Mouse (Mus musculus): ENCODE results near the gene Arhgdia. TPM values are rescaled to one million over a fixed set of nuclear protein-coding genes. Genes with fewer than 3 reads are reported as not detected.

The Arhgdia gene
- polyA plus RNA-seq (2015; fragmentation: Nextera tagmentation; extraction: Ambion mirVana): 477 and 485 TPM in 2 replicates

DNA sequence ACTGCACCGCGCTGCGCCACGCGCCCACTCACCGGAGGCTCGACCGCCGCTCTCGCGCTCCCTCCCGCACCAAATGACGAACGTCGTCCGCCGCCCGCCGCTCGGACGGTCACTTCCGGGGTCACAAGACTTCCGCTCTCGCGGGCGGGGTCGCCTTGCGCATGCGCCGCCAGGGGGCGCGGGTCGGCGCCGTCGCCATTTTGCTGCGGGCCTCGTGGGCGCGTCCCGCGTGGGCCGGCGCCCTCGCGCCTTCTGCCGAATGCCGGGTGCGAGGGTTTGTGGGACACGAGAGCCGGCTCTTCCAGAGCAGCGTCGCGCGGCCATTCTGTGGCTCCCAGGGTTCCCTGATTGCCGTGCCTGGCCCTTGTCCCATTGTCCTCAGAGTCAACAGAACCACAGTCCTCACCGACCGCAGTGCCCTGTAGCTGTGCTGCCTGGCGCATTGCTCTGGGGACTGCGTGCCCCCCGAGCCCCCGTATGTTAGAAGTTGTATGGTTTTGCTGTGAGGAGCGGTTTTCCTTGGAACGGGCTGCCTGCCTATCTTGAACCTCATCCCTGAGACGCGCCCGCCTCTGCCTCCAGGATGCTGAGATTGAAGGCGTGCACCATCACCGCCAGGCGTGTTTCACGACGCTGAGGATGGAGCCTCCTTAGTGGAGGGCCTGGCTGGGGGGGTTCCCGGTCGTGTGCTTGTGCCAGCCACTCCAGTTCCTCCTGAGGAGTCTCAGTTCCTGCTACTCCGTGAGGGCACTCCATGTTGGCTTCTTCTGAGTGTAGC lies at the start of gene Arhgdia:
Gene Arhgdia (minus strand): TSS at position 135 of the 778 bp plus-strand sequence.
- peak within 1 kb of the TSS; percentile 98 for H3K4me2 ChIP-seq (ENCODE audit: low read length)
- H3K4me3 ChIP-seq (replicated peaks; ENCODE audit: low read length): peak within 1 kb of the TSS; percentile 89
- 4% methylated on average over 64 of the region's 75 CpGs for WGBS
- H3K27me3 ChIP-seq (replicated peaks; ENCODE audit: control insufficient read depth, insufficient read depth, low read length): no peaks in the 10 kb centered on the region
- peak within 1 kb of the TSS; percentile 85 for H3K9ac ChIP-seq (replicated peaks; ENCODE audit: low read depth, low read length)
- ATAC-seq: peak; percentile 70
- peaks cover 18% of the 10 kb centered on the region for H3K4me1 ChIP-seq (replicated peaks; ENCODE audit: control insufficient read depth, insufficient read depth, low read length)
- H3K27ac ChIP-seq (ENCODE audit: low read length): peak within 1 kb of the TSS; percentile 88
- no peaks in the 10 kb centered on the region for H3K9me3 ChIP-seq (ENCODE audit: control insufficient read depth, low read length)
- H3K36me3 ChIP-seq (ENCODE audit: control insufficient read depth, insufficient read depth): peaks cover 24% of the 10 kb centered on the region; the same call in 1 of the 2 replicates

DNA sequence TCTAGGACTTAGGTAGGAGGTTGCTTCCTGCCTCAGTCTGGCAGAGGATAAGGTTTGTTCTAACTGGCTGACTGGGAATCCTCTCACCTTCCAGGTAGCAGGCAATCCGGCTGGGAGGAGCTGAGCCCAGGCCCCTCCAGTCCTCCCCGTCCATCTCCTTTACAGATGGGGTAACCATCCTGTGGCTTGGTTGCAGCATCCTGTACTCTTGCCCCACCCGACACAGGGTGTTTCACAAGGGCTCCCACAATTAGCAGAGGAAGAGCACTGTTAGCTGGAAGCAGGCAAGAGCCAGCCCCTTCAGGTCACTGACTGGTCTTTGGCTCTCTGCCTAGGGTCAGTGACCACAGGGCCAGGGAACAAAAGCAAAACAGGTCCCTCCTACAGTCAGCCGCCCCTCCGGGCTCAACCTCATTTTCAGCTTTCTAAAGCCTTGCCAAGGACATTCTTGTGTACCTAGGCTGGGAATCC lies 49.0 kb upstream of the Arhgdia start:
- H3K4me2 ChIP-seq (ENCODE audit: low read length): no peak overlapping the region
- 30% methylated on average over 5 of the region's 5 CpGs for WGBS
- ATAC-seq: no peak

DNA sequence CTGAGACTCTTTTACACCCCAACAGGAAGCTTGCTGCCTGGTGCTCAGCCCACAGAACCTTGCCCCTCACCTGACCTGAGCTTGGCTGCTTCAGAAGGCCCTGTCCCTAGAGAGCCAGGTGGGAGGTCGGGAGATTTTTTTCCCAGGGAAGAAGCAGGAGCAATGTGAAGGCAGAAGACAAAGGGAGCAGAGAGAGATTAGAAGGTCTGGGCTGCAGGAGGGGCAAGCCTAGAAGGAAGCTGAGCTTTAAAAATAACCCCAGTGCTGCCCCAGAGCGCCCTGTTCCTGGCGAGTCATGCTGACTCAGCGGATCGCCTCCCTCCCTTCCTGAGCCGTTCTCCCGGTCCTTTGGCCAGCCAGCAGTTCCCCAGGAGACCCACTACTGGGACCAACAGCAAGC lies 48.5 kb upstream of the Arhgdia start:
- no peak overlapping the region for H3K4me2 ChIP-seq (ENCODE audit: low read length)
- H3K9me3 ChIP-seq (ENCODE audit: control insufficient read depth, low read length): no peaks in the 10 kb centered on the region
- WGBS: 39% methylated on average over 7 of the region's 7 CpGs
- no peak overlapping the region for H3K4me3 ChIP-seq (replicated peaks; ENCODE audit: low read length)
- ATAC-seq: no peak
- H3K27me3 ChIP-seq (replicated peaks; ENCODE audit: control insufficient read depth, insufficient read depth, low read length): no peaks in the 10 kb centered on the region
- peaks cover 6% of the 10 kb centered on the region; the same call in 1 of the 2 replicates for H3K36me3 ChIP-seq (ENCODE audit: control insufficient read depth, insufficient read depth)
- H3K4me1 ChIP-seq (replicated peaks; ENCODE audit: control insufficient read depth, insufficient read depth, low read length): peaks cover 37% of the 10 kb centered on the region
- H3K9ac ChIP-seq (replicated peaks; ENCODE audit: low read depth, low read length): no peak overlapping the region
- no peak overlapping the region for H3K27ac ChIP-seq (ENCODE audit: low read length)

More for the DNA sequence above, 49.0 kb upstream of the Arhgdia start:
- Histone ChIP-seq H3K27ac (ENCODE audit: low read length) (no peak overlapping the region), H3K27me3 (replicated peaks; ENCODE audit: control insufficient read depth, insufficient read depth, low read length) (no peaks in the 10 kb centered on the region), H3K9ac (replicated peaks; ENCODE audit: low read depth, low read length) (0 out of 2 replicates have a peak overlapping the region, but pooled peaks have one; percentile 2), H3K4me1 (replicated peaks; ENCODE audit: control insufficient read depth, insufficient read depth, low read length) (peaks cover 32% of the 10 kb centered on the region), H3K4me3 (replicated peaks; ENCODE audit: low read length) (no peak overlapping the region), H3K9me3 (ENCODE audit: control insufficient read depth, low read length) (no peaks in the 10 kb centered on the region), H3K36me3 (ENCODE audit: control insufficient read depth, insufficient read depth) (peaks cover 6% of the 10 kb centered on the region; the same call in 1 of the 2 replicates)

DNA sequence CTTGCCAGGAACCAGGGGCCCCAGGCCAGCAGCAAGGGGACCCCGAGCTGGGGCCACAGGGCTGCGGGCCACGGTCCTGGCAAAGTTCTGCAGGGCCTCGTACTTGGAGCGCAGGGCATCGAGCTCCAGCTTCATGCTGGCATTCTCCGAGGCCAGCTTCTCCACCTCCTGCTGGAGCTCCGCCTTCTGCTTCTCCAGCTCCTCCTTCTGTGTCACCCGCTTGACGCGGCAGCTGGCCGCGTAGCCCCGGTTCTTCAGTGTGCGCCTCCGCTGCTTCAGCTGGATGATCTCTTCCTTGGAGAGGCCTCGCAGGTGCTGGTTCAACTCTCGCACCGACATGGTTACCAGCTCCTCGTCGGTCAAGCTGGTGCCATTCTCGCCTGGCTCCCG lies 47.9 kb upstream of the Arhgdia start:
- WGBS: 64% methylated on average over 23 of the region's 23 CpGs
- no peaks in the 10 kb centered on the region for H3K27me3 ChIP-seq (replicated peaks; ENCODE audit: control insufficient read depth, insufficient read depth, low read length)
- no peaks in the 10 kb centered on the region for H3K9me3 ChIP-seq (ENCODE audit: control insufficient read depth, low read length)
- H3K4me2 ChIP-seq (ENCODE audit: low read length): no peak overlapping the region
- ATAC-seq: no peak
- no peak overlapping the region for H3K4me3 ChIP-seq (replicated peaks; ENCODE audit: low read length)
- H3K9ac ChIP-seq (replicated peaks; ENCODE audit: low read depth, low read length): no peak overlapping the region
- H3K4me1 ChIP-seq (replicated peaks; ENCODE audit: control insufficient read depth, insufficient read depth, low read length): peaks cover 37% of the 10 kb centered on the region
- no peak overlapping the region for H3K27ac ChIP-seq (ENCODE audit: low read length)
- peaks cover 6% of the 10 kb centered on the region; the same call in 1 of the 2 replicates for H3K36me3 ChIP-seq (ENCODE audit: control insufficient read depth, insufficient read depth)

DNA sequence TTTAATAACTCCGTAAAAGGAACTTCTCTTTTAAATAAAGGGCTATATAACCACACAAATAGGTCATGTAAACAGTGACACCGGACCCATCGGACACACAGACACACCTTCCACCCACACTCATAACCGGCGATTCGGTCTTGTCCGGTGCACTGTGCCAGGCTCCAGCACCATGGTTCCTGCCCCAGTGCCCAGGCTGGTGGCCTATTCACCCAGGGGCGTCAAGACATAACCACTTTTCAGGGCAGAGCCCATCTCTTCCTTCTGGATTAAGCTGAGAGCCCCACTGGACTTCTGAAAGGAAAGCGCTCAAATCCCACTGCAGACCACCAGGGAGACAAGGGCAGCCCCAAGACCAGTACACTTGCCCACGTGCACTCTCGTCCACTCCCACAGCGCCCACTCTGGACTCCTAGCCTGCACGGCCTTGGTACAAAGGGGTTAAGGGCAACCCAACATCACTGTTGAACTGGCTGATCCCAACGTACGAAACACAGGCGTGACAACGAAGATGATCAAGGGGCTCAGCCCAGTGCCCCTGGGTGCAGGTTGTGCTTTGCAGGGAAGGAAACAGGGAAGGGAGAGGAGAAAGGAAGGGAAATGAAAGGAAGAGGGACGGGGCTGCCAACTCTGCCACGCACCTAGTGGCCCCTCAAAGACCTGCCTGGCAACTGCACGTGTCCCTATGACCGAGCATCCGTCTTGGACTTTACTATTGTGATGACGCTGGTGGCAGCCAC lies 47.3 kb upstream of the Arhgdia start:
- peaks cover 39% of the 10 kb centered on the region for H3K4me1 ChIP-seq (replicated peaks; ENCODE audit: control insufficient read depth, insufficient read depth, low read length)
- H3K4me3 ChIP-seq (replicated peaks; ENCODE audit: low read length): no peak overlapping the region
- no peak overlapping the region for H3K9ac ChIP-seq (replicated peaks; ENCODE audit: low read depth, low read length)
- 94% methylated on average over 23 of the region's 23 CpGs for WGBS
- ATAC-seq: no peak
- H3K27me3 ChIP-seq (replicated peaks; ENCODE audit: control insufficient read depth, insufficient read depth, low read length): no peaks in the 10 kb centered on the region
- H3K27ac ChIP-seq (ENCODE audit: low read length): no peak overlapping the region
- no peaks in the 10 kb centered on the region for H3K9me3 ChIP-seq (ENCODE audit: control insufficient read depth, low read length)
- H3K36me3 ChIP-seq (ENCODE audit: control insufficient read depth, insufficient read depth): peaks cover 6% of the 10 kb centered on the region; the same call in 1 of the 2 replicates
- H3K4me2 ChIP-seq (ENCODE audit: low read length): no peak overlapping the region

DNA sequence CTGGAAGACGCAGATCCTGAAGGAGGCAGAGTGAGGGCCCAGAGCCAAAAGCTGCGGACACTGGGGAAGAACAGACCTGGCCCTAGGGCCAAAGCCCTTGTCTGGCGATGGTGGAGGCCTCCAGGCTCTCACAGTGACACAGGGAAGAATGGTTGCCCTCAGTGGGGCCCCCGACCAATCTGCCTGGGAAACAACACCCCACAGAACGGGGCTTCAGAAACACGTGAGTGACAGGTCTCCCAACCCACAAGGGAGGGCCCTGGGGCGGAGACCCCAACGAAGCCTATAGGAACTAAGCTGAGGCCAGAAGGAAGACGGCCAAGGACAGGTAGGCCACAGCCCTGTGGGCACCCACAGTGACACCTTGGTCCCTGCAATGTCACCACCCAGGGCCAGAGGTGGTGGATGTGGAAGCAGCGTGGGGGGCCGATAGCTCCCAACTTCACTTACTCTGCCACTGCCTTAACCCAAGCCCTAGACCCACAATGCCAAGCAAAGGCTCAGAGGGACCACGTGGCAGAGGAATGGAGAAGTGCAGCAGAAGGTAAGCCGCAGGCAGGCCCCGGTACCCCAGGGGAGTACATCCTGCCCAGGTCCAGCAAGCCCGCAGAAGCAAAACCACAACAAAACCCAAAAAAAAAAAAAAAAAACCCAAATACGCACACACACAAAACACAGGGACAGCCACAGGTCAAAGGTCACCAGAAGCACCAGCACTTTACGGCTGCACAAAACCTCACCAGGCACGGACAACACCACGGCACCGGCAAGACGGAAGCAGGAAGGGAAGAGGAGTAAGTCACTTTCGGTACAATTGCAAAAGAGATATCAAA lies 46.3 kb upstream of the Arhgdia start:
- Histone ChIP-seq H3K4me3 (replicated peaks; ENCODE audit: low read length) (no peak overlapping the region), H3K9me3 (ENCODE audit: control insufficient read depth, low read length) (no peaks in the 10 kb centered on the region), H3K4me2 (ENCODE audit: low read length) (no peak overlapping the region), H3K27ac (ENCODE audit: low read length) (no peak overlapping the region), H3K9ac (replicated peaks; ENCODE audit: low read depth, low read length) (no peak overlapping the region), H3K27me3 (replicated peaks; ENCODE audit: control insufficient read depth, insufficient read depth, low read length) (no peaks in the 10 kb centered on the region), H3K4me1 (replicated peaks; ENCODE audit: control insufficient read depth, insufficient read depth, low read length) (peaks cover 41% of the 10 kb centered on the region), H3K36me3 (ENCODE audit: control insufficient read depth, insufficient read depth) (peaks cover 6% of the 10 kb centered on the region; the same call in 1 of the 2 replicates)
- 88% methylated on average over 22 of the region's 22 CpGs for WGBS
- ATAC-seq: no peak

DNA sequence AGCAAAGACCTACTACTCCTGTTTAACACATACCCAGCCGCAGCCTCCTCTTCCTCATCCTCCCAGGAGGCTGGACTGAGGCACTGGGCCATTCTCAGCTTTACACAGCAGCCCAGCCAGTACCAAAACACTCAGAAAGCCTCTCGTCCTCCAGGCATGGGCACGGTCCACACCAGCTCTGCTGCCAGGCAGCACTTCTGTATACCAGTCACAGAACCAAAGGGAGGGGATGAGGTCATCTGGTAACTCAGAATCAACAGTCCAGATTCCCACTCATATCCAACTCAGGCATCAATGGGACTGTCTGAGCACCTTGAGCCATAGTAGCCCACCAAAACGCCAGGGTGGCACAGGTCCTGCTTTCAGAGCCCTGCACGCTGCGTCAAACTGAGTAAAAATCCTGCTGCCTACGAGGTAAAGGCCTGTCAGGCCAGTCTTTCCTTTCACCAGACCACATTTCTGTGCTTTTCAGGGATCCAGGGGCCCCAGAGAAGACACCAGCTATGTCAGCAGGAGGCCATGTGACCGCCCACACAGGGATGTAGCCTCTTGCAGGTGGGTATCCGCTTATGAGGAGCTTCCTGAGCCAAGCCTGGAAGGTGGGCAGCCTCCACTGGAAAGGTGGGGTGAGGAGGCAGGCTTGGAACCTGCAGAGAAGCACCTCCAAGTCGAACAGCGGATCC lies 45.5 kb upstream of the Arhgdia start:
- Histone ChIP-seq H3K4me2 (ENCODE audit: low read length) (no peak overlapping the region), H3K9ac (replicated peaks; ENCODE audit: low read depth, low read length) (no peak overlapping the region), H3K36me3 (ENCODE audit: control insufficient read depth, insufficient read depth) (peaks cover 6% of the 10 kb centered on the region; the same call in 1 of the 2 replicates), H3K4me3 (replicated peaks; ENCODE audit: low read length) (no peak overlapping the region), H3K9me3 (ENCODE audit: control insufficient read depth, low read length) (no peaks in the 10 kb centered on the region), H3K4me1 (replicated peaks; ENCODE audit: control insufficient read depth, insufficient read depth, low read length) (peaks cover 36% of the 10 kb centered on the region), H3K27me3 (replicated peaks; ENCODE audit: control insufficient read depth, insufficient read depth, low read length) (no peaks in the 10 kb centered on the region), H3K27ac (ENCODE audit: low read length) (no peak overlapping the region)
- no peak for ATAC-seq
- 90% methylated on average over 11 of the region's 11 CpGs for WGBS

DNA sequence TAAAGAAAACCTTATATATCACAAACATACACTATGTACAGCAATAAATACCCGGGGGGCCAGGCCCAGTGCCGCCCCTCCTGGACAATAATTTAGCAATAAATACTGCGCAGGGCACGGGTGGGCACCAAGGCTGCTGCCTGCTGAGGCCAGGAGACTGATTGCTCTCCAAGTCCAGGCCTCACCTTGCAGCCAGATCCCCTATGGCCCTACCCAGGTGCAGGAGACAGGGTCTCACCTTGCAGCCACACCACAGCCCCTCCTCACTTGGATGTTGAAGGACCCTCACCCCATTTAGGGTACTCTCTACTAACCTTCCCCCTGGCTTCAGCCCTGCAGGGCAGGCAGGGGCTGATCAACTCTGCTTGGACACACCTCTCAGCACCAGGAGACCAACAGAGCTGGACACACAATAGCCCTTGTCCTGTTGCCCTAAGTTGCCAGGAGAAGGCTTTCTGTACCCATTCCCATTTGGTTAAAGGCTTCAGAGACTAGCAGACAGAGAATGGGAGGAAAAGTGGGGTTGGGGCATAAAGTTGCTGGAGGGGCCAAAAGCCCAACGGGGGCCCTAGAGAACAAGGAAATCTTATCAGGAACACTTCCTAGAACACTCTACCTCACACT lies 43.8 kb upstream of the Arhgdia start, which contains the start of gene Sirt7:
Gene Sirt7 (minus strand): TSS at position 89 of the 624 bp plus-strand sequence.
- Histone ChIP-seq H3K27ac (ENCODE audit: low read length) (peak within 1 kb of the TSS; percentile 76), H3K36me3 (ENCODE audit: control insufficient read depth, insufficient read depth) (peaks cover 14% of the 10 kb centered on the region; the same call in 1 of the 2 replicates), H3K4me1 (replicated peaks; ENCODE audit: control insufficient read depth, insufficient read depth, low read length) (peaks cover 20% of the 10 kb centered on the region), H3K9ac (replicated peaks; ENCODE audit: low read depth, low read length) (peak within 1 kb of the TSS; percentile 62), H3K4me2 (ENCODE audit: low read length) (peak within 1 kb of the TSS; percentile 79), H3K9me3 (ENCODE audit: control insufficient read depth, low read length) (no peaks in the 10 kb centered on the region), H3K4me3 (replicated peaks; ENCODE audit: low read length) (peak within 1 kb of the TSS; percentile 79), H3K27me3 (replicated peaks; ENCODE audit: control insufficient read depth, insufficient read depth, low read length) (no peaks in the 10 kb centered on the region)
- WGBS: 17% methylated on average over 5 of the region's 5 CpGs
- ATAC-seq: peak; percentile 34
